Mouse (Mus musculus): ENCODE results near the gene Tpcn1.

GRCm38 (mm10) chr5:120505368-120505767, 83.1 kb downstream of the Tpcn1 start:
- TF ChIP-seq CTCF (IDR thresholded peaks at IDR 0.05; ENCODE audit: low read depth, low read length) (peak; percentile 89), POLR2A (IDR thresholded peaks at IDR 0.05; ENCODE audit: borderline replicate concordance, low read depth, low read length) (no peak)
